Mouse (Mus musculus) bone marrow macrophage, adult 2 months (primary cell): Measurements from ENCODE around the gene Zfp385b.

Experiments used
- CTCF ChIP-seq: IDR thresholded peaks from 2 replicates; pipeline ENCODE4 v1.5.1; 2012; ENCODE audit warnings: low read depth, mild to moderate bottlenecking, low read length, moderate library complexity
- POLR2A ChIP-seq: IDR thresholded peaks from 2 replicates; pipeline ENCODE4 v1.6.1; 2012; ENCODE audit warnings: mild to moderate bottlenecking, low read depth, low read length, borderline replicate concordance

DNA sequence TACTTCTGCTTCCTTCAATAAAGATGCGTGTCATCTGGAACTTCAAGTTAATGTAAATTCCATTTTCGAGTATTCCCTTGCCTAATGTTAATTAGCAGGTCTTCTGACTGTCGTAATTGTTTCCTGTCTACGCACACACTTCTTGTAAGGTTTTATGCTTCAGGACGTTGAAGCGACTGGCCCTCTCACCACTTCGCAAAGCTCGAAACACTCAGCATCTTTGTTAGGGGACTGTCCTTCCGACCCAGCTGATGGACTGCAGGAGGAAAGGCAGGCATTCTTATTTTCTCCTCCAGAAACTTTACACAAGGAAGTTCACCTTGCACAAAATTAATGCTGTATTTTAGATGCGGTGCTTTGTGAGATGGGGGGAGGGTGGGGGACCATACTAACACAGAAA lies 400.0 kb downstream of the Zfp385b start:
- TF ChIP-seq POLR2A (no peak), CTCF (no peak)
